Mouse (Mus musculus): ENCODE data around the gene Atf6.
A peak's percentile ranks its signal among the peaks of the same experiment; 100 is the strongest.

Gene Atf6

DNA sequence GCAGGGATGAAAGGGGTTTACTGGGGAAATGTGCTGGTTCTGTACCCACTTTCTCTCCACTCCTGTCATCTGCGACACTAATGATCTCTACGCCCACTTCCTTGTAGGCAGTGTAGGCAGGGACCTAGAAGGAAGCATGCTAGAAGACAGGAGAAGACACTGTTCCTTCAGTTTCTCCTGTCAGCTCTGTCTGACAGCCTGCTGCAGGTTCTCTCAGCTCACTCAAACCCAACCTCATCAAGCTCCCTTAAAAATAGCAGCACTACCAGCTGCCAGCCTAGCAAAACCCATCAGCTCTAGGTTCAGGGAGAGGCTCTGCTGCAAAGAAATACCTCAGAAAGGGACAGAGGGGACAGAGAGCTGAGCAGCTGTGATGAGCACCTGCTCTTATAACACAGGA lies 17.6 kb downstream of the Atf6 start:
- no peak for DNase-seq (ENCODE audit: low read depth, low spot score)

DNA sequence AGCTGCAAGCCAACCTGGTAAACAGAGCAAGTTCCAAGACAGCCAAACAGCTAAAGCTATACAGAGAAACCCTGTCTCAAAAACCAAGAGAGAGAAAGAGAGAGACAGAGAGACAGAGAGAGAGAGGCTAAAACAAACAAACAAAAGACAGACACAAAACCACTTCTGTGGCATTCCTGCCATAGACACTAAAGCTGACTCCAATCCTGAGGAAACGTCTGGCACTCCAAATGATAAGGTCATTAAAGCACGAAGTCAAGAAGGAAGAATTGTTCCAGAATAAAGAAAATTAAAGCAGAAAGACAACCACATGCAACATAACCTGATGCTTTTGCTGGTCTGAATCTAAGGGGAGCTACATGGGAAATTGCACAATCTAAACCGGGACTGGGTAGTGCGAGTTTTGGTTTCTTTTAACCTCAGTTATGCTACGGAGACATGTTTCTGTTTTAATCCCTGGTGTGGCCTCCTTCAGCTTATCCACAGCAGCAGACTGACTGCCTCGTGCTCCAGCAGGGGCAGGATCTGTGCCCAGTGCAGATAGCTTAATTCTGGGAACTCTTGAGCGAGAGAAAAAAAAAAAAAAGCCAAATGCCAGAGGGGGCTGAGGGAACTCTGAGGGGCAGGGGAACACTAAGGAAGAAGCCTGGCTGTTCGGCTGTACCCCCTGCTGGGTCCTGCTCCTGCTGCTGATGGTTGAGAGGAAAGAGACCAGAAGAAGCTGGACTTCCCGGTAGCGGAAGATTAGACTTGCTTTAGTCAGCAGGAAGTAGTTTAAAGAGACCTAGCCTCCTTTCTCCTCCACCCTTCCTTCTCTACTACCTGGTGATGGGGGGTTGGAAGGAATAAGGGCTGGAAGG lies 21.9 kb downstream of the Atf6 start:
- DNase-seq (ENCODE audit: low read depth, low spot score) = no peak

DNA sequence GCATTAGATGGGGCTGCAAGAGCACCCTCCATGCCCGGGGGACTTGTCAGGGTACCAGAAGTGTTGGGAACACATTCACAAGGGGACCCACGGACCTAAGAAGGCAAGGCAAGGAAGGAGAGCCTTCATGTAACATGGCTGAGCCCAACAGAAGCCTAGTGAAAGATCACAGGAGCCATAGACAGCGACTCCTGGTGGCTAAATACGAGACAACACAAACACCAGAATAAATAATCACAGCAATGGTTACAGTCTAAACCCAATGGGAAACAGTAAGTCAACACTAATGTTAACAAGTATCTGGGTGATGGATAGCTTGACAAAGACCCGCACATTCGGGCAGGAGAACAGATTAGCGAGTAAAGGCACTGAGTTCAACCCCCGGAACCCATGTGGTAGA lies 23.2 kb downstream of the Atf6 start:
- no peak for DNase-seq (ENCODE audit: low read depth, low spot score)

DNA sequence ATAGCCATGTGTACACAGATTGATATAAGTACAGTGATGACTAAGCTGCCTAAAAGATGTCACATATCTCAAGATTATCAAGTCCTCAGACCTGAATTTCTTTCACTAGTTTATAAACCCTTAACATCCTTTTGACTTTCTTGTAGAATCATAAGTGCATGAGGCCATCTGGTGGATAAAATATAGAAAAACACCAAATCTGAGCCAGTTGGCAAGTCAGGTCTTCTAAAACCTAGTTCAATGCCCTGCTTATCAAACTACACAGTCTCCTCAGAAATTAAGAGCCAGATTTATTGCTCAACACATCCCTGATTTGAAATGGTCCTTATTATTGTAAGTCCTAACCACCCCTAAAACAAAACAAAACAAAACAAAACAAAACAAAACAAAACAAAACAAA lies 27.9 kb downstream of the Atf6 start:
- peak; percentile 18 for DNase-seq (ENCODE audit: low read depth, low spot score)

DNA sequence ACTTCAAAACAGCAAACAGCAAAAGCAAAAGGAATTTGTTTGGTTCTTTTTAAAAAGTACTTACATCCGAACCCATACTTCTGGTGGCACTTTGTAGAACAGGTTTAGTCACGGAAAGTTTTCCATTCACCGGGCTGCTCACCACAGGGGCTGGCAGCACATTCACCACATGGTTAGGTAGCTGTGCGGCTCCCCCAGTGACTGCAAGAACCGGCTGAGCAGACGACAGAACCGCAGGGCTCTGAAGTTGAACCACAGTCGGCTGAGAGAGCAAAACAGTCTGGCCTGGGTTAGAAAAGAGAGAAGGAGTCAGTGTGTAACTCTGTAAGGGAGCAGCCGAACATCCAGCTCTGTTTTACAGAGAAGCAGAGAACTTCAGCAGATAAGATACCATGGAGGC lies 32.8 kb downstream of the Atf6 start:
- no peak for DNase-seq (ENCODE audit: low read depth, low spot score)

DNA sequence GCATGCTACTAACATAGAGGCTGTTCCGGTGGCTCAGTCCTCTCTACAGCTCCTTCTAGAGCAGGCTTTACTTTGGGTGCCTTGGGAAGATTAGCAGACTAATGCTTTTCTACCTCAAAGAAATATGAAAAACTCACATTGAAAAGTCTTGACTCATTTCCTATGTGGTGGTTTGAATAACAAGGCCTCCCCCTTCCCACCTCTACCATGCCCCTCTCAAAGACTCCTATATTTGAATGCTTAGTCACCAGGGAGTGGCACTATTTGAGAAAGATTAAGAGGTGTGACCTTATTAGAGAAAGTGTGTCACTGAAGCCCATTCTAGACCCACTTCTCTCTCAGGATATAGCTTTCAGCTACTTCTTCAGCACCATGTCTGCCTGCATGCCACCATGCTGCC lies 37.8 kb downstream of the Atf6 start:
- no peak for DNase-seq (ENCODE audit: low read depth, low spot score)

DNA sequence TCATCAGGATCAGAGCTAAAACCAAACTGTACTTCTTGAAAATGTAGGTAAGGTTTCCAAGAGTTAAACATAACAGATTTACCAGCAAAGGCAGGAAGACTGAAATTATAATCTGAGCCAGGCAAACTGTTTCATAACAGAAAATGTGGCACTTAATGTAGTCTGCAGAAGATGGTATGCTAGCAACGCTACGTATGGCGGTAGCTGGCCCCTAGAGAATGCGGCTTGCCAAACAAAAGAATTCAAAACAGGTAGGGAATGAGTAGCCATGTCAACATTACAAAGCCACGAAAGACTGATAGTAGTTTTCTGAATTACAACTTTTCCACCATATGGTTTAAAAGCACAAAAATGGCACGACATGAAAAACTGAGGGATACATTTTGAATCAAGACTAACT lies 38.2 kb downstream of the Atf6 start:
- no peak for DNase-seq (ENCODE audit: low read depth, low spot score)

DNA sequence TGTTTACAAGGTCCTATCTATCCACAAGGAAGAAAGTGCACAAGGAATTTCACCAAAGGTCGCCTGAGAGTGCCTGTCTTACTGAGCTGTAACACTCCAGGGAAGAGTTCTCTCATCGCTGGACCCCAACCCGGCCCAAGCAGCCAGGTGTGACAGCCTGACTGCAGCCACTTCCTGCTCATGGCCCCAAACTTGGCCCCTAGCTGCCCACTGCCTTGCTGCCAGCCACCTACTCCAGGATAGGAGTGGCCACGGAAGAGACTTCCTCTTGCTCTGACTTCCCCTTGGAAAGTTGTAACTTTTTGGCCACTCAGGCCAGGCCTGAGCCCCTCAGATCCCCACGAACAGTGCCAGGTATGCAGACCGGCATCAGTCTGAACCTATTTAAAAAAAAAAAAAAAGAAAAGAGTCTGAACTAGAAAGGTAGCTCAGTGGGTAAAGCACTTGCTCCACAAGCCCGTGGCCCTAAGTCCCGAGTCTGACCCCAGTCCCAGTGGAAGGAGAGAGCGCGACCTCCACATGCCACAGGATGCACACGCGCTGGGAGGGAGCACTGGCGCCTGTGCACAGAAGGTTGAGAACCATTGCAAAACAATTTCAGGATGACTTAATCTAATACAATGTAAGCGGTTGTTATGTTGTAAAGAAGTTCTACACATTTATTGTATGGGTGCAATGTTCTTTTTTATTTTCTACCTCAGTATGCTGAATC lies 47.3 kb downstream of the Atf6 start:
- DNase-seq (ENCODE audit: low read depth, low spot score) = no peak

DNA sequence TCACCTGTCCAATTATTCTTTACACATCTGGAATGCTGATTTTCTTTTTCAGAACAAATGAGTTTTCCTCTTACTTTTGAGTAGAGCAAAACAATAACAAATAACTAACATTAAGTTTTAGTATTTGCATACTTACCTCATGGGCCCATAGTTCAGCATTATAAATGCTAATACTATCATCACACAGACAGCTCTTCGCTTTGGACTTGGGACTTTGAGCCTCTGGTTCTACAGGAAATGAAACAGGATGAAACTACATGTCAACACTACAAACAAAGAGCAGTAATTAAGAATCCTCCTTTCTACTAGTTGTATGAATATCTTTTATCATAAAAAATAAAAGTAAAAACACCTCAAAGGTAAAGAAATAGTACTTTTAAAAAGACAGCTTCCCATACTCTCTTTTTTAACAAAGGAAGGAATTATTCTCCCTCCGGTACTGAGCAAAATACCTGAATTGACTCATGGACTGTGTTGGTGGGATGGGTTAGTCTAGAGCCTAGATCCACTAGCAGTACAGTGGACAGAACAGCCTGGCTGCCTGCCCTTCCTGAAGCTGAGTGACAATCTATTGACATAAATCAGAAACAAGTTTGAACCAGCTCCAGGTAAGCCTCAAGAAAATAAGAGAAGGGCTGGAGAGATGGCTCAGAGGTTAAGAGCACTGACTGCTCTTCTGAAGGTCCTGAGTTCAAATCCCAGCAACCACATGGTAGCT lies 52.1 kb downstream of the Atf6 start:
- no peak for DNase-seq (ENCODE audit: low read depth, low spot score)

DNA sequence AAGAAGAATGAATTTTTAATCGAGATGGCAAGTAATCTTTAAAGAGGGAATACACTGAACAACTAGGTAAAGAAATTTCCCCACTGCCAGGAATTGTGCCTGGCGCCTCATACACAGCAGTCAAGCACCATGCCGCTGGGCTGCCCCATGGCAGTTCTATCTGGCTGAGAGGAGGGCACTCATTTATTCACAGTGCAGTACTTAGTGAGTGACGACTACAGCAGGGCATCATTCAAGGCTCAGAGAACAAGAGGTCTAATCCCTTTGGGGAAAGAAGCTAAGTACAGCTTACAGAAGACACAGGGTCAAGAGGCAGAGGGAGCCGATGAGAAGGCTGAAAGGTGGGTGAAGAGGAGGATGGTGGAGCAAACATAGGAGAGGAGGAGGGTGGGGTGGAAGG lies 54.7 kb downstream of the Atf6 start:
- no peak for DNase-seq (ENCODE audit: low read depth, low spot score)

DNA sequence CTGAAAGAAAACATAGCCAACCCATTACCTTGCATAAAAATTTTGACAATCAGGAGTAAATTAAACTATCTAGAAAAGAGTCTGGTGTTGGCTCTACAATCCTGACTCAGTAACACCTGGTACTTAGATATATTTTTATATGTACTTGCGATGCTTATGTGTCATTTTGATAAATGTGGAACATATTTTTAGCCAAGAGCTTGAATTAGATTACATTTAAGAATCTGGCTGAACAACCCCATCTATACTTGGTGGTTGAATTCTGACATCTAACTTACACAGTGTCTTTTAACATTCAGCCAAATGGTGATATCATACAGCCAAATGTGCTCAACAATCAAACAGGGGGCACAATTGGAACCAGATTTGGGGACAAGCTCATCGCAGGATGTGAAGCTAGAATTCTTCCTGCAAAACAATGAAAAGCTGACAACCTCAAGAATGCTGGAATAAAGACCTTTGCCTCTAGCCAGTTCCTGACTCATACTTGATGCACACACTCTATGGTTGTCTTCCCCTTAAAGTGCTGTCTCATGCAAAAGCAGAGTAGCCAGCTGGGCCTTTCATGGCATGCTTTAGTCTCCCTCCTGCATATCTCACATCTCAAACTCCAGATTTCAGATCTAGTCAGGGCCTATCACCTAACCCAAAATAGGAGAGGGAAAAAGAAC lies 59.8 kb downstream of the Atf6 start:
- DNase-seq (ENCODE audit: low read depth, low spot score) = no peak

DNA sequence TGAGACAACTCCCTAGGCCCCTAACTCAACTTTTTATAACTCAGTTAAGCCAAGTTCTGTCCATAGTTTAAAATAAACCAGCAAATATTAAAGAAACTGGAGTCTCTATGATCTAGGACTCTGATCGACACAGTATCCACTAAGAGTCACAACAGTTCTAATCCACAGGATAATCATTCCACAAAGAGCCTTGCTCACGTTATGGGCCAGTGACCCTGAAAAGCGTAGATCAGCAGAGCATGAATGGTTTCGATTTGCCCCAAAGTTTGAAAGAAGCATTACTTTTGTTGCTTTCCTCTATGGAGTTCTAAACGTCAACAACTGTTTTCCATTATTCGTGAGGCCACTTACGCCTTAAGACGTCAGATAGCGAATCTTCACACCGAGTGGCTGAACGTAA lies 62.9 kb downstream of the Atf6 start:
- DNase-seq (ENCODE audit: low read depth, low spot score) = no peak

DNA sequence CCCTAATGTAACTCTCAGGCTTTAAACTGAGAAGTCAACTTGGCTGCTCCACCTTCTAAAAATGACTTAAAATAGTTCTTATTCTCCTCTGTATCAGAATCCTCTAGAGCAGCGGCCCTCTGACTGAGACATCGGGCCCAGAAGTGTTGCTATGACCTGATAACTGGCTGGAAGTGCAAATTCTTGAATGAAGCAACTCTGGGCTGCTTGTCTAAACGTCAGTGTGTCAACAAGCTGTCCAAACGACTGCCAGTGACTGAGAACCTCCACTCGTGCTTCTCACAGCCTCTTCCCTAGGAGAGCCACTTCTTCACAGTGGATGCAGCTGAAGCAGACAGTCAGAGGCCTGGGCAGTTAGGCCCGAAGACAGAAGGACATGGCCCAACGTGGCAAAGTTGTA lies 64.9 kb downstream of the Atf6 start:
- no peak for DNase-seq (ENCODE audit: low read depth, low spot score)

DNA sequence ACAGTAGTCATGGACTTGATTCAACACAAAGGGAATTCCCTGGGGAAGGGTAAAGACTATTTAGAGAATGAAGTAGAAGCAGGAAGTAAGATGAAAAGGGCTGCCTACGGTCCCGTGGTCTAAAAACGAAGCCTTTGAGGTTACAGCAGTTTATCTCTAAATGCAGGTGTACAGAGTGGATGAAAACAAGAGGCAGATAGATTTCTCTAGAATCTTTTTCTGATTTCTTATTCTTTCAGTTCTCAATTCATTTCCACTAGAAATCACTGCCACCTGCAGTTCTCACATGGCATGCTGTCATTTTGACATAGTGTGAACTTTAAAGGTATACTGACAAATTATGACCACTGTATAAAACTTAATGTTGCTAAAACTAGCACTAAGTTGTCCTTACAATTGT lies 66.9 kb downstream of the Atf6 start:
- DNase-seq (ENCODE audit: low read depth, low spot score) = no peak

DNA sequence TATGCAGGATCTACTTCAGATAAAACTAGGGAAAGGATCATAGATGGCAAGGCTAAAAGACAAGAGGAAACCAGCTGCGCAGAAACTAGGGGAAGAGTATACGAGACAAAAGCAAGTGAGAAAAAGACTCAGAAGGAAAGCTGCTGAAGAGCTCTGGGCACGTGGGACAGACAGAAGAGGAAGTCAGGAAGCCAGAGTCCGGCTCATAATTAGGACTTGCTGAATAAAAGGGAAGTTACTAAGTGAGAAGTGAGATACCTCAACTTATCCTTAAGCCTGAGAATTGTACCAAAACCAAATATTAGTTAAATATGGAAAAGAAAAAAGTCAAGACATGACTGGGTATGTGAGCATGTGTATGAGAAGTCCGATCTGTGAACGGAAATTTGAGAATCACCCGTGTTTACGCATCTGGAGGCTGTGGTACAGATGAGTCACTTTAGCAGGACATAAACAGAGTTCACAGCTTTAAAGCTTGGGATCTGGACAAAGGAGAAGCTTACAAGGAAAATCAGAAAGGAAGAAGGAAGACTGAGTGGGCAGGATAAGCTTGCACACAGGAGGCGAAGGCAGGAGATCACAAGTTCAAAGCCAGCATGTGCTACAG lies 71.7 kb downstream of the Atf6 start:
- DNase-seq (ENCODE audit: low read depth, low spot score) = peak; percentile 22

DNA sequence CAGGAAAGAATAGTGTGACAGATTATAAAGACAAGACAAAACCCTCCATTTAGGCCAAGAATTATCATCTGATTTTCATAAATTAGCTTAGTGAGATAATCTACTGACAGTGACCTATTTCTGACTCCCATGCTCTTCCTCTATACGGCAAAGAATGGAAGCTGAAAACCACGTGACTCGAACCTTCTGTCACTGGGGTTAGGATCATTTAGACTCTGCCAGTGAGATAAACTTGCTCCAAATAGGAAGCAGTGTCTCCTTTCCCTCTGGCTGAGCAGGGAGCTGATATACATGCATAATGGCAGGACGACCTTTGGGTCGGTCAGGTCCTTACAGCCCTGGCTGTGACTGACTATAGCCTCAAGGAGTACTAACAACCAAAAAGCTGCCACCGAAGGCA lies 76.0 kb downstream of the Atf6 start:
- DNase-seq (ENCODE audit: low read depth, low spot score) = no peak

DNA sequence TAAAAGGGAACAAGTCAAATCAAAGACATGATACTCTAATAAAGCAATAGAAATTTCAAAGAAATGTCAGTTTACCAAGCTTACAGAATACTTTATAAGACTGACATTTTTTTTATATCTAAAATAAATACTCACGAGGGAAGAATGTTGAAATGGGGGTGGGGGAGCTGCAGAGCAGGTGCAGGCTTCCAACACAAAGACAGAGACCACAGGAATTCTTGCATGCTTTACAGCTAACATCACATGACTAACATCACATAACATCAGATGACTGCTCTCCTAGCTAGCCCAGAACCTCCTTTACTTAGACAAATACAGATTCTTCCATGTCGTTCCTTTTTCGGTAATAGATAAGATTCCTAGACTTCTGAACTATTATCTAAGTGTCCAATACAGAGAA lies 76.6 kb downstream of the Atf6 start:
- no peak for DNase-seq (ENCODE audit: low read depth, low spot score)

DNA sequence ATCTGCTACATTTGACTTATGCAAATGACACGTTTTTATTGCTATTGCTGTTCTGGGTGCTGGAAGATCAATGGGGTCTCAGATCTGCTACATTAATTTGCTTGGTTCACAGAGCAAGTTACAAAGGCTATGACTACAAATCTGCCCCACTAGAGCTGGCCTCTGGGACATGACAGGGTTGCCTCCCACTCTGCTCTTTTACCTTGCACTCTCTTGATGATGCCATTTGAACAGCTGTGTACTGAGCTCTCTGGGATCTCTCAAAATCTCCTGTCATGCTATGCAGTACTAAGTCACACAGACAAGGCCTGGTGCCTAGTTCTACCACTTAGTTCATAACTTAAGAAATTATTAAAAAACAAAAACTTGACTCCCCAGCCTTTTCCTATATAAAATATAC lies 79.9 kb downstream of the Atf6 start:
- no peak for DNase-seq (ENCODE audit: low read depth, low spot score)

DNA sequence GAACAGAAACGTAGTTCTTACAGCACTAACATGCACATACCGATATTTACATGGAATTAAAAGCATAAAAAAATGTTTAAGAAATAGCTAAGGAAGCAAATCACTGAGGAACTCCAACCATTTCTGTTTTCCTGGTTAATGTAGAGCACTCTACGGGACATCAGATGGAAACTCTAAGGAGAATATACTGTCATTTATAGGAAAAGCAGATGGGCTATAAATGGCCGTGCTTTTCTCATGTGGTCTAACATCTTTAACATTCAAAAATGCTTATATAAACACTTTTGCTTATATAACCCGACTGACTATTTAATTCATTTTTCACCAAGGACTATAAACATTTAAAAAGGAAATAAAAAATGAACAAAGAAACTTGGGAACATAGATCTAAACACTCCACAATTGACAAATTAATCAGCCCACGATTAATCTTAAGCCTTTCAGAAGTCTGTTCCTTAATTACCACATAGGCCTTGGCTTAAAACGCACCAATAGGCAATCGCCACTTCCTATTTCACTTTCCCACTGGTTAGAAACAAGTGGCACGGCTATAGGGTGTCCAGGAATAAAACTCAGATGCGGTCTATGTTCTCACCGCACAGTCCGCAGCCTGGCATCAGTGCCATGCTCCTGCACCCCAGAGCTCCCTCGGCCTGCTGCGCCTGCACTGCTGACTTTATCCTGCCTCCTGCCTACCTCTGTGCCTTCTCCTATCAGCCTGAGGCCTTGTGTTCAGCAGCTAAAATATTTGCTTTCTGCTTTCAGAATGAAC lies 80.8 kb downstream of the Atf6 start:
- no peak for DNase-seq (ENCODE audit: low read depth, low spot score)

DNA sequence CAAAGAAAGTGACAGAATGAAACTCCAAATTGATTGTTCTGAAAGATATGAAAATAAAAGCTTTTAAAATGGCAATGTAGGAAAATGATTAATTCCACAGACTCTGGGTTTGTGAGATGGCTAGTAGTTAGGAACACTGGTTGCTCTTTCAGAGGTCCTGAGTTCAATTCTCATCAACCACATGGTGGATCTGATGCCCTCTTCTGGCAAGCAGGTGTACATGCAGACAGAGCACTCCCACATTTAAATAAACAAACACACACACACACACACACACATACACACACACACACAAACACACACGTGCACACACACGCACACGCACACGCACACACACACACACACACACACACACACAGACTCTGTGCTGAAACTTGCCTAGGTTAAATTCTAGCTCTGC lies 89.9 kb downstream of the Atf6 start:
- no peak for DNase-seq (ENCODE audit: low read depth, low spot score)

DNA sequence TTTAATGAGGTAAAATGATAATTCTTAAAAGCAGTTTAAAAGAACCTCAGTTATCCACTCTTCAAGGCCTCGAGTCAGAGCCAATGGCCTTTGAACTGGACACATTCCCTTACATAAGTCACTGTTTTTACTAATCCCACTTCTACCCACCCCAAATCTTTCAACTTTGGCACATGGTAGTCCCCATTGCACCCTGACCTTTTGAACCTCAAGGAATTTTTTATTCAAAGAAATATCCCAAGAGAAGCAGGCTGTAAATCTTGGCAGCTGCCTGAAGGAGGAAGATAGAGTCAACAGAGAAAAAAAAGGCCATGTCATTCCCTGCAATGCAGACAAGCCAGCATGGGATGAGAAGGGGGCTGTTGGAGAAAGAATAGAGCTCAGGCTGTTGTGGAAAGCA lies 93.1 kb downstream of the Atf6 start:
- DNase-seq (ENCODE audit: low read depth, low spot score) = no peak
